21 mouse cellular contexts compared by ENCODE assay signal in the genomic region with DNA sequence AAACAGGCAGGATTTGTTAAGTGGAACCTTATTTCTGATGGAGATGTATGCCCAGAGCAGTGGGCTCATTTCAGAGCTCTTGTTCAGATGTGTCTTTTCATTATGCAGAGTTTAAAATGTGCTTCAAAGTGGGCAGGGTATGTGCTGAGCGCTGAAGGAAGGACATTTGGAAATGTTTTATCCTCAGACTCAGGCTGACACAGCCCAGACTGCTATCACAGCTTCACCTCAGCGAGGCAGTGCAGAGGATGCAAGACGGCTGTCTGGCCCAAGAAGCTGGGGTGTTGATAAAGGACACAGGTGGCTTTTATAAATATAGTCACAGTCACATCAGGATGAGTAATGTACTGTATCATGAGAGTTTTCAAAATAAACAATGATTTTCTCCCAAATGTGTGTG.
DNase-seq lines count a peak whose midpoint lies in the region; ATAC-seq and TF ChIP-seq lines count a peak whose summit lies in the region.
"Had no signal": no experiment of that assay in that cellular context is flagged by ENCODE, and none has a peak within 500 bp of the region (broad histone marks: within the 10 kb centered on the region; RNA-seq: fewer than 3 reads in every experiment).

No protein-coding gene starts in this region.

- no peak for DNase-seq in embryonic facial prominence, embryonic 10.5 days (ENCODE audit: low spot score)
- no peak for DNase-seq in heart, adult 2 months
- DNase-seq in kidney, postnatal 25 days = no peak
- no peak for DNase-seq in stomach, postnatal 0 days (ENCODE audit: low spot score)
- DNase-seq: adrenal gland, adult 8-10 months; adrenal gland, postnatal 36 days; B cell, adult 2 months; cerebellum, adult 2 months; cerebellum, postnatal 10 days; forebrain, postnatal 0 days; gastrocnemius, postnatal 36 days; heart, adult 18-20 months; kidney, adult 11 months had no signal

- H3K36me3 ChIP-seq in embryonic facial prominence, embryonic 13.5 days = no peaks in the 10 kb centered on the region
- no peaks in the 10 kb centered on the region for H3K36me3 ChIP-seq in embryonic facial prominence, embryonic 10.5 days (replicated peaks)
- 0 out of 2 replicates have a peak, but pooled peaks cover 4% of the 10 kb centered on the region for H3K36me3 ChIP-seq in heart, embryonic 13.5 days
- H3K36me3 ChIP-seq in heart, adult 2 months (ENCODE audit: control insufficient read depth, insufficient read depth, low read length) = peaks cover 6% of the 10 kb centered on the region
- H3K36me3 ChIP-seq in kidney, embryonic 15.5 days = no peaks in the 10 kb centered on the region
- H3K36me3 ChIP-seq in stomach, embryonic 15.5 days = no peaks in the 10 kb centered on the region
- H3K36me3 ChIP-seq in stomach, postnatal 0 days (ENCODE audit: control insufficient read depth, insufficient read depth, low read length) = no peaks in the 10 kb centered on the region
- H3K36me3 ChIP-seq: forebrain, embryonic 12.5 days; G1E had no signal

- H3K9ac ChIP-seq in embryonic facial prominence, embryonic 13.5 days = no peak overlapping the region
- H3K9ac ChIP-seq in heart, embryonic 13.5 days = no peak overlapping the region
- no peak overlapping the region for H3K9ac ChIP-seq in heart, adult 2 months (ENCODE audit: low read depth, low read length)
- H3K9ac ChIP-seq in kidney, embryonic 15.5 days = no peak overlapping the region
- H3K9ac ChIP-seq in stomach, embryonic 15.5 days = no peak overlapping the region
- H3K9ac ChIP-seq in stomach, postnatal 0 days (ENCODE audit: low read length) = no peak overlapping the region
- H3K9ac ChIP-seq: forebrain, embryonic 12.5 days; forebrain, postnatal 0 days had no signal

- ATAC-seq in embryonic facial prominence, embryonic 13.5 days (ENCODE audit: insufficient number of reproducible peaks, insufficient read depth, low FRiP score, low TSS enrichment, low read depth) = no peak
- no peak for ATAC-seq in heart, embryonic 13.5 days (ENCODE audit: extremely low read depth, insufficient number of reproducible peaks, low FRiP score, low TSS enrichment)
- no peak for ATAC-seq in kidney, embryonic 15.5 days (replicated peaks; ENCODE audit: low FRiP score)
- no peak for ATAC-seq in stomach, embryonic 15.5 days (ENCODE audit: insufficient read depth, low FRiP score, low read depth)
- ATAC-seq in stomach, postnatal 0 days (ENCODE audit: low FRiP score, low TSS enrichment) = no peak
- ATAC-seq: CD4-positive, CD25-positive, alpha-beta regulatory T cell, adult 4 months; forebrain, postnatal 0 days had no signal

- WGBS in embryonic facial prominence, embryonic 13.5 days = 42% methylated on average over 3 of the region's 3 CpGs
- WGBS in embryonic facial prominence, embryonic 10.5 days = 73% methylated on average over 3 of the region's 3 CpGs
- WGBS in heart, embryonic 13.5 days = 39% methylated on average over 3 of the region's 3 CpGs
- 47% methylated on average over 3 of the region's 3 CpGs for WGBS in heart, adult 2 months
- WGBS in kidney, embryonic 15.5 days = 54% methylated on average over 3 of the region's 3 CpGs
- WGBS in stomach, embryonic 15.5 days = 47% methylated on average over 3 of the region's 3 CpGs
- 44% methylated on average over 3 of the region's 3 CpGs for WGBS in stomach, postnatal 0 days

- H3K4me2 ChIP-seq in embryonic facial prominence, embryonic 13.5 days = no peak overlapping the region
- H3K4me2 ChIP-seq in heart, embryonic 13.5 days = no peak overlapping the region
- no peak overlapping the region for H3K4me2 ChIP-seq in kidney, embryonic 15.5 days
- no peak overlapping the region for H3K4me2 ChIP-seq in stomach, embryonic 15.5 days
- no peak overlapping the region for H3K4me2 ChIP-seq in stomach, postnatal 0 days (replicated peaks; ENCODE audit: low read depth)
- H3K4me2 ChIP-seq: forebrain, embryonic 12.5 days; heart, embryonic 11.5 days had no signal

- peak overlapping the region; percentile 39 for H3K27ac ChIP-seq in embryonic facial prominence, embryonic 13.5 days
- no peak overlapping the region for H3K27ac ChIP-seq in embryonic facial prominence, embryonic 10.5 days (replicated peaks)
- peak overlapping the region; percentile 1; the same call in 1 of the 2 replicates for H3K27ac ChIP-seq in heart, embryonic 13.5 days (replicated peaks)
- no peak overlapping the region for H3K27ac ChIP-seq in heart, adult 2 months
- H3K27ac ChIP-seq in kidney, embryonic 15.5 days = peak overlapping the region; percentile 14; the same call in 1 of the 2 replicates
- H3K27ac ChIP-seq in stomach, embryonic 15.5 days = 0 out of 2 replicates have a peak overlapping the region, but pooled peaks have one; percentile 35
- H3K27ac ChIP-seq in stomach, postnatal 0 days (replicated peaks) = no peak overlapping the region
- H3K27ac ChIP-seq: forebrain, embryonic 12.5 days had no signal

- peaks cover 48% of the 10 kb centered on the region for H3K4me1 ChIP-seq in embryonic facial prominence, embryonic 13.5 days
- peaks cover 38% of the 10 kb centered on the region for H3K4me1 ChIP-seq in embryonic facial prominence, embryonic 10.5 days
- peaks cover 60% of the 10 kb centered on the region for H3K4me1 ChIP-seq in heart, embryonic 13.5 days
- H3K4me1 ChIP-seq in heart, adult 2 months (ENCODE audit: control insufficient read depth, insufficient read depth, low read length) = peaks cover 11% of the 10 kb centered on the region
- H3K4me1 ChIP-seq in kidney, embryonic 15.5 days = peaks cover 47% of the 10 kb centered on the region
- peaks cover 16% of the 10 kb centered on the region for H3K4me1 ChIP-seq in stomach, embryonic 15.5 days
- no peaks in the 10 kb centered on the region for H3K4me1 ChIP-seq in stomach, postnatal 0 days (replicated peaks; ENCODE audit: control insufficient read depth, insufficient read depth)

- no peaks in the 10 kb centered on the region for H3K9me3 ChIP-seq in embryonic facial prominence, embryonic 13.5 days
- H3K9me3 ChIP-seq in embryonic facial prominence, embryonic 10.5 days = no peaks in the 10 kb centered on the region
- no peaks in the 10 kb centered on the region for H3K9me3 ChIP-seq in heart, embryonic 13.5 days
- no peaks in the 10 kb centered on the region for H3K9me3 ChIP-seq in kidney, embryonic 15.5 days (replicated peaks)
- H3K9me3 ChIP-seq in stomach, embryonic 15.5 days = no peaks in the 10 kb centered on the region
- no peaks in the 10 kb centered on the region for H3K9me3 ChIP-seq in stomach, postnatal 0 days (ENCODE audit: control insufficient read depth, low read length)
- H3K9me3 ChIP-seq: forebrain, embryonic 12.5 days; G1E had no signal

- H3K4me3 ChIP-seq in embryonic facial prominence, embryonic 13.5 days = no peak overlapping the region
- no peak overlapping the region for H3K4me3 ChIP-seq in embryonic facial prominence, embryonic 10.5 days
- H3K4me3 ChIP-seq in heart, embryonic 13.5 days = no peak overlapping the region
- H3K4me3 ChIP-seq in heart, adult 2 months = no peak overlapping the region
- no peak overlapping the region for H3K4me3 ChIP-seq in kidney, embryonic 15.5 days (replicated peaks)
- no peak overlapping the region for H3K4me3 ChIP-seq in stomach, embryonic 15.5 days (replicated peaks)
- H3K4me3 ChIP-seq in stomach, postnatal 0 days (ENCODE audit: low read depth, low read length) = no peak overlapping the region
- H3K4me3 ChIP-seq: forebrain, embryonic 12.5 days had no signal

- TF ChIP-seq POLR2A in heart, adult 2 months (IDR thresholded peaks at IDR 0.05; ENCODE audit: insufficient read depth, low read depth, low read length) = no peak

- intact Hi-C loops in heart, adult 2 months (cut with DNase I) = no loop called here

- peaks cover 4% of the 10 kb centered on the region; the same call in 1 of the 2 replicates for H3K79me2 ChIP-seq in heart, adult 2 months (replicated peaks; ENCODE audit: control insufficient read depth, insufficient read depth, low read length)

- TF ChIP-seq CTCF in heart, adult 2 months (IDR thresholded peaks at IDR 0.05) = no peak
- TF ChIP-seq CTCF in stomach, postnatal 0 days (IDR thresholded peaks at IDR 0.05; ENCODE audit: low read depth) = no peak

- no peaks in the 10 kb centered on the region for H3K27me3 ChIP-seq in embryonic facial prominence, embryonic 13.5 days
- no peaks in the 10 kb centered on the region for H3K27me3 ChIP-seq in embryonic facial prominence, embryonic 10.5 days (replicated peaks; ENCODE audit: low read depth, poor library complexity, severe bottlenecking)
- H3K27me3 ChIP-seq in heart, embryonic 13.5 days (replicated peaks) = no peaks in the 10 kb centered on the region
- H3K27me3 ChIP-seq in heart, adult 2 months (ENCODE audit: control insufficient read depth, insufficient read depth, low read length) = no peaks in the 10 kb centered on the region
- H3K27me3 ChIP-seq in kidney, embryonic 15.5 days = no peaks in the 10 kb centered on the region
- no peaks in the 10 kb centered on the region for H3K27me3 ChIP-seq in stomach, embryonic 15.5 days (replicated peaks)
- no peaks in the 10 kb centered on the region for H3K27me3 ChIP-seq in stomach, postnatal 0 days (ENCODE audit: control insufficient read depth, insufficient read depth, low read length)
- H3K27me3 ChIP-seq: forebrain, embryonic 12.5 days had no signal

- TF ChIP-seq EP300 in heart, adult 2 months (IDR thresholded peaks at IDR 0.05; ENCODE audit: insufficient read depth, low read depth, low read length) = no peak
- TF ChIP-seq EP300 in stomach, postnatal 0 days (optimal IDR thresholded peaks at IDR 0.05) = no peak

Comparison
In these comparisons a context has a peak if more than half of its experiments do, and no peak if none do; other contexts are left out.
1. H3K27ac ChIP-seq: peak in embryonic facial prominence, embryonic 13.5 days (single experiment), heart, embryonic 13.5 days (single experiment), kidney, embryonic 15.5 days (single experiment) and stomach, embryonic 15.5 days (single experiment); none in embryonic facial prominence, embryonic 10.5 days (single experiment), heart, adult 2 months (single experiment) and stomach, postnatal 0 days (single experiment).